Mouse (Mus musculus) CH12.LX (cell line): Measurements from ENCODE around the gene Tmem240. TPM values are rescaled to one million over a fixed set of nuclear protein-coding genes. Genes with fewer than 3 reads are reported as not detected.

Experiments
- DNase-seq: peaks from one replicate; pipeline ENCODE4 v3.0.0-alpha.2; 2013; ENCODE audit errors: extremely low read depth
- H3K27ac ChIP-seq: 2 replicates; pipeline ENCODE4 v1.5.1; 2012; ENCODE audit warnings: low read depth, mild to moderate bottlenecking, control low read depth, moderate library complexity; ENCODE audit not compliant: insufficient read depth
- H3K27me3 ChIP-seq: replicated peaks from 2 replicates; pipeline ENCODE3; 2012; ENCODE audit warnings: inconsistent platforms
- H3K36me3 ChIP-seq, 2 experiments: replicated peaks in 1 of 2; 2 replicates each; pipeline versions ENCODE3 to v1.6.1; 2012; ENCODE audit warnings: inconsistent platforms in 1 of 2, low read length in 1 of 2, mild to moderate bottlenecking in 1 of 2, mixed read lengths in 1 of 2, moderate library complexity in 1 of 2; ENCODE audit not compliant: control insufficient read depth in 1 of 2, insufficient read depth in 1 of 2
- H3K4me1 ChIP-seq, 2 experiments: 2 replicates each; pipeline ENCODE4 v1.6.1; 2012; ENCODE audit warnings: inconsistent platforms in 1 of 2, moderate library complexity in 1 of 2; ENCODE audit not compliant: insufficient read depth in 2 of 2, control insufficient read depth in 1 of 2
- H3K4me2 ChIP-seq: 2 replicates; pipeline ENCODE4 v1.6.1; 2012; ENCODE audit warnings: low read depth, mild to moderate bottlenecking, control low read depth; ENCODE audit not compliant: poor library complexity, insufficient read depth, severe bottlenecking
- H3K4me3 ChIP-seq, 3 experiments: fragments of 150-350 bp in 1 of 3; sonication (generic) in 1 of 3; replicated peaks in 1 of 3; 2 replicates each; pipeline versions ENCODE3 to v1.5.1; 2011 to 2012; ENCODE audit warnings: low read depth in 2 of 3, low read length in 2 of 3, mild to moderate bottlenecking in 2 of 3, moderate library complexity in 2 of 3, control low read depth in 1 of 3, improper control_type of control experiment in 1 of 3, inconsistent platforms in 1 of 3, mixed read lengths in 1 of 3; ENCODE audit not compliant: poor library complexity in 1 of 3
- H3K79me2 ChIP-seq: replicated peaks from 2 replicates; pipeline ENCODE4 v1.6.1; 2012; ENCODE audit warnings: mild to moderate bottlenecking, moderate library complexity; ENCODE audit not compliant: control insufficient read depth, poor library complexity, insufficient read depth, severe bottlenecking; ENCODE audit errors: extremely low read depth
- H3K9ac ChIP-seq: 2 replicates; pipeline ENCODE4 v1.6.1; 2012; ENCODE audit warnings: low read depth, mild to moderate bottlenecking, control low read depth, moderate library complexity; ENCODE audit not compliant: insufficient read depth
- H3K9me3 ChIP-seq: replicated peaks from 2 replicates; pipeline ENCODE3; 2012; ENCODE audit warnings: low read length, inconsistent platforms, mixed read lengths
- BHLHE40 ChIP-seq: IDR thresholded peaks from 2 replicates; pipeline ENCODE4 v1.6.1; 2011; ENCODE audit warnings: mild to moderate bottlenecking, low read depth, low read length, improper control_type of control experiment
- CTCF ChIP-seq, 2 experiments: IDR thresholded peaks in 1 of 2; conservative IDR thresholded peaks in 1 of 2; 2 replicates each; pipeline ENCODE4 v1.5.1; 2011 to 2012; ENCODE audit warnings: low read depth in 2 of 2, low read length in 2 of 2, improper control_type of control experiment in 1 of 2, inconsistent platforms in 1 of 2, mild to moderate bottlenecking in 1 of 2, moderate library complexity in 1 of 2
- E2F4 ChIP-seq: IDR thresholded peaks from 2 replicates; pipeline ENCODE4 v1.6.1; 2011; ENCODE audit warnings: low read depth, low read length, improper control_type of control experiment; ENCODE audit not compliant: insufficient replicate concordance
- ELF1 ChIP-seq: IDR thresholded peaks from 2 replicates; pipeline ENCODE4 v1.6.1; 2014; ENCODE audit warnings: low read depth, mild to moderate bottlenecking, inconsistent platforms, low read length, improper control_type of control experiment
- EP300 ChIP-seq: IDR thresholded peaks from 2 replicates; pipeline ENCODE4 v1.6.1; 2011; ENCODE audit warnings: low read length, improper control_type of control experiment
- ETS1 ChIP-seq: conservative IDR thresholded peaks from 2 replicates; pipeline ENCODE4 v1.6.1; 2012; ENCODE audit warnings: low read depth, mild to moderate bottlenecking, inconsistent platforms, low read length, improper control_type of control experiment, moderate library complexity
- GABPA ChIP-seq: IDR thresholded peaks from 2 replicates; pipeline ENCODE4 v1.6.1; 2012; ENCODE audit warnings: low read depth, low read length, improper control_type of control experiment, inconsistent platforms; ENCODE audit not compliant: insufficient replicate concordance
- HCFC1 ChIP-seq: IDR thresholded peaks from 2 replicates; pipeline ENCODE4 v1.6.1; 2012; ENCODE audit warnings: low read depth, mild to moderate bottlenecking, inconsistent platforms, low read length, improper control_type of control experiment
- IRF4 ChIP-seq: IDR thresholded peaks from 2 replicates; pipeline ENCODE4 v1.6.1; 2014; ENCODE audit warnings: low read depth, mild to moderate bottlenecking, inconsistent platforms, low read length, improper control_type of control experiment
- JUND ChIP-seq: conservative IDR thresholded peaks from 2 replicates; pipeline ENCODE4 v1.6.1; 2011; ENCODE audit warnings: low read depth, low read length, improper control_type of control experiment
- KAT2A ChIP-seq: IDR thresholded peaks from 2 replicates; pipeline ENCODE4 v1.6.1; 2012; ENCODE audit warnings: low read length, improper control_type of control experiment, inconsistent platforms; ENCODE audit not compliant: insufficient replicate concordance
- MAFK ChIP-seq: IDR thresholded peaks from 2 replicates; pipeline ENCODE4 v1.6.1; 2011; ENCODE audit warnings: low read length, improper control_type of control experiment; ENCODE audit not compliant: insufficient replicate concordance
- MAX ChIP-seq: IDR thresholded peaks from 2 replicates; pipeline ENCODE4 v1.6.1; 2011; ENCODE audit warnings: low read length, improper control_type of control experiment
- MAZ ChIP-seq: IDR thresholded peaks from 2 replicates; pipeline ENCODE4 v1.6.1; 2012; ENCODE audit warnings: low read depth, mild to moderate bottlenecking, inconsistent platforms, low read length, improper control_type of control experiment, moderate library complexity
- MXI1 ChIP-seq: IDR thresholded peaks from 2 replicates; pipeline ENCODE4 v1.6.1; 2011; ENCODE audit warnings: mild to moderate bottlenecking, low read depth, low read length, improper control_type of control experiment
- PAX5 ChIP-seq: IDR thresholded peaks from 2 replicates; pipeline ENCODE4 v1.6.1; 2012; ENCODE audit warnings: low read length, inconsistent platforms, mixed read lengths
- POLR2A ChIP-seq: IDR thresholded peaks from 2 replicates; pipeline ENCODE4 v1.6.1; 2011; ENCODE audit warnings: low read depth, mild to moderate bottlenecking, improper control_type of control experiment, low read length
- POLR2AphosphoS2 ChIP-seq: IDR thresholded peaks from 2 replicates; pipeline ENCODE4 v1.6.1; 2011; ENCODE audit warnings: low read depth, low read length, improper control_type of control experiment
- RAD21 ChIP-seq: IDR thresholded peaks from 2 replicates; pipeline ENCODE4 v1.6.1; 2011; ENCODE audit warnings: low read depth, mild to moderate bottlenecking, low read length, improper control_type of control experiment, moderate library complexity
- RCOR1 ChIP-seq: conservative IDR thresholded peaks from 2 replicates; pipeline ENCODE4 v1.6.1; 2012; ENCODE audit warnings: low read depth, mild to moderate bottlenecking, inconsistent platforms, low read length, improper control_type of control experiment
- TBP ChIP-seq: conservative IDR thresholded peaks from 2 replicates; pipeline ENCODE4 v1.6.1; 2011; ENCODE audit warnings: low read depth, low read length, improper control_type of control experiment
- TCF12 ChIP-seq: IDR thresholded peaks from 2 replicates; pipeline ENCODE4 v1.6.1; 2014; ENCODE audit warnings: low read depth, mild to moderate bottlenecking, inconsistent platforms, low read length, improper control_type of control experiment
- UBTF ChIP-seq: IDR thresholded peaks from 2 replicates; pipeline ENCODE4 v1.6.1; 2012; ENCODE audit warnings: low read depth, mild to moderate bottlenecking, inconsistent platforms, low read length, improper control_type of control experiment, moderate library complexity
- USF1 ChIP-seq: IDR thresholded peaks from 2 replicates; pipeline ENCODE4 v1.6.1; 2014; ENCODE audit warnings: low read depth, mild to moderate bottlenecking, inconsistent platforms, low read length, improper control_type of control experiment
- USF2 ChIP-seq: conservative IDR thresholded peaks from 2 replicates; pipeline ENCODE4 v1.6.1; 2011; ENCODE audit warnings: low read depth, low read length, improper control_type of control experiment
- ZC3H11A ChIP-seq: IDR thresholded peaks from 2 replicates; pipeline ENCODE4 v1.6.1; 2012; ENCODE audit warnings: low read depth, mild to moderate bottlenecking, inconsistent platforms, low read length, improper control_type of control experiment
- dilution Hi-C: fragments of 300-500 bp; cut with MboI; formaldehyde crosslinking; loops from 2 replicates; pipeline ENCODE4 v1.14.3; 2020; ENCODE audit warnings: low sequenced_read_pairs; ENCODE audit not compliant: extremely low pct_unique_long_range_greater_than_20kb, extremely low pct_ligation_motif_present
- in situ Hi-C: fragments of 300-500 bp; cut with MboI; formaldehyde crosslinking; loops from 3 replicates; pipeline ENCODE4 v1.14.3; 2019; ENCODE audit warnings: low sequenced_read_pairs, low pct_ligation_motif_present, low pct_unique_long_range_greater_than_20kb, mixed read lengths
- polyA plus RNA-seq: library from polyadenylated mRNA; unstranded; fragments of >175 nt; gene quantifications from 2 replicates; pipeline ENCODE4 v1.2.1, GENCODE M21; 2012; ENCODE audit warnings: low read depth; ENCODE audit not compliant: insufficient read length
- total RNA-seq, 2 experiments: library from RNA; depleted of rRNA; stranded (reverse); fragments of 300-350 nt in 1 of 2; fragments of >200 nt in 1 of 2; gene quantifications; 2 replicates each; pipeline ENCODE4 v1.2.3; 2012 to 2014

Tmem240 gene
- total and polyA plus RNA-seq, 3 experiments = 0.14 to 0.38 TPM; not detected in 1

- no peak overlapping the region for H3K4me2 ChIP-seq
- H3K79me2 ChIP-seq = 0 out of 2 replicates have a peak, but pooled peaks cover 4% of the 10 kb centered on the region
- no peak overlapping the region for H3K4me3 ChIP-seq
- in situ Hi-C loops = no loop called here
- no peaks in the 10 kb centered on the region for H3K4me1 ChIP-seq
- no peak for DNase-seq
- peaks cover 88 to 98% of the 10 kb centered on the region in 2 experiments for H3K36me3 ChIP-seq
- TF ChIP-seq HCFC1 (no peak), MAFK (no peak), TBP (no peak), BHLHE40 (no peak), KAT2A (no peak), MAX (no peak), ETS1 (no peak), EP300 (no peak), RAD21 (no peak), GABPA (no peak), RCOR1 (no peak), MXI1 (no peak), POLR2AphosphoS2 (no peak), TCF12 (no peak), E2F4 (no peak)
- TF ChIP-seq, all 38 proteins: peak for 0
- Histone ChIP-seq H3K9me3 (no peaks in the 10 kb centered on the region), H3K27me3 (no peaks in the 10 kb centered on the region), H3K27ac (no peak overlapping the region), H3K9ac (no peak overlapping the region)
- dilution Hi-C loops = no loop called here
Measured at GRCm38 (mm10) chr4:155746575-155747490, 12.2 kb downstream of the Tmem240 start.

GRCm38 (mm10) chr4:155757011-155757410 is 22.4 kb downstream of the Tmem240 start:
- Histone ChIP-seq H3K4me3 (no peak overlapping the region), H3K4me1 (peaks cover 10 to 20% of the 10 kb centered on the region in 2 experiments; a peak in 3 of 4 replicates), H3K9me3 (no peaks in the 10 kb centered on the region), H3K4me2 (no peak overlapping the region), H3K27ac (0 out of 2 replicates have a peak overlapping the region, but pooled peaks have one; percentile 18), H3K36me3 (peaks cover 51 to 66% of the 10 kb centered on the region in 2 experiments), H3K79me2 (peaks cover 42% of the 10 kb centered on the region), H3K9ac (no peak overlapping the region), H3K27me3 (no peaks in the 10 kb centered on the region)
- dilution Hi-C loops (no loop called here), in situ Hi-C loops (no loop called here)
- TF ChIP-seq USF2 (no peak), POLR2A (no peak), KAT2A (no peak), PAX5 (no peak), JUND (no peak), ZC3H11A (no peak), UBTF (no peak), IRF4 (no peak), ELF1 (no peak), MAZ (no peak), CTCF (conservative IDR thresholded peaks at IDR 0.05 in 1 of 2, IDR thresholded peaks at IDR 0.05 in 1 of 2; ENCODE audit: low read depth in 2 of 2, low read length in 2 of 2) (no peak), USF1 (no peak), EP300 (no peak)
- DNase-seq = no peak
